Mouse (Mus musculus) cerebellum, adult 8-10 months (tissue): ENCODE measurements around the gene Rrp36.
A peak's percentile ranks its signal among the peaks of the same experiment; 100 is the strongest.

Source experiments
- DNase-seq: peaks from one replicate; pipeline ENCODE4 v3.0.0; 2022

Rrp36 gene

GRCm38 (mm10) chr17:46682654-46683389, 8.7 kb upstream of the Rrp36 start:
- DNase-seq, result no peak

- DNase-seq, result no peak
Measured at GRCm38 (mm10) chr17:46681466-46682118, 7.4 kb upstream of the Rrp36 start.

GRCm38 (mm10) chr17:46680760-46681373, 6.7 kb upstream of the Rrp36 start, which contains the start of gene Klhdc3:
Gene Klhdc3 (minus strand): TSS chr17:46680914.
- peak; percentile 96 for DNase-seq

- DNase-seq, result no peak
Measured at GRCm38 (mm10) chr17:46679843-46680759, 5.9 kb upstream of the Rrp36 start.

GRCm38 (mm10) chr17:46678911-46679310, 4.8 kb upstream of the Rrp36 start:
- DNase-seq, result no peak

GRCm38 (mm10) chr17:46678416-46678815, 4.3 kb upstream of the Rrp36 start, which contains the start of gene Mea1:
Gene Mea1 (plus strand): TSS chr17:46678793.
- no peak for DNase-seq

- DNase-seq, result no peak
Measured at GRCm38 (mm10) chr17:46674530-46675283, 555 bp upstream of the Rrp36 start.

GRCm38 (mm10) chr17:46669911-46670310, 4.2 kb downstream of the Rrp36 start:
- no peak for DNase-seq

GRCm38 (mm10) chr17:46667712-46668111, 6.4 kb downstream of the Rrp36 start:
- no peak for DNase-seq

GRCm38 (mm10) chr17:46662730-46663129, 11.4 kb downstream of the Rrp36 start:
- DNase-seq, result peak; percentile 69

GRCm38 (mm10) chr17:46661981-46662380, 12.2 kb downstream of the Rrp36 start:
- DNase-seq, result peak; percentile 66

- peak; percentile 67 for DNase-seq
Measured at GRCm38 (mm10) chr17:46661351-46661750, 12.8 kb downstream of the Rrp36 start.

- no peak for DNase-seq
Measured at GRCm38 (mm10) chr17:46656054-46656453, 18.1 kb downstream of the Rrp36 start.

GRCm38 (mm10) chr17:46651755-46652547, 22.2 kb downstream of the Rrp36 start:
- no peak for DNase-seq

GRCm38 (mm10) chr17:46651292-46651691, 22.9 kb downstream of the Rrp36 start:
- no peak for DNase-seq

GRCm38 (mm10) chr17:46650232-46651031, 23.7 kb downstream of the Rrp36 start, which contains the start of gene Cul7:
Gene Cul7 (plus strand): TSS chr17:46650337.
- peak; percentile 85 for DNase-seq

GRCm38 (mm10) chr17:46649811-46650210, 24.3 kb downstream of the Rrp36 start:
- no peak for DNase-seq

- no peak for DNase-seq
Measured at GRCm38 (mm10) chr17:46648436-46648835, 25.7 kb downstream of the Rrp36 start.

GRCm38 (mm10) chr17:46647279-46647678, 26.9 kb downstream of the Rrp36 start:
- no peak for DNase-seq

GRCm38 (mm10) chr17:46646322-46646662, 27.9 kb downstream of the Rrp36 start:
- no peak for DNase-seq
